Mouse (Mus musculus) T-helper 17 cell (primary cell): ENCODE measurements at regions not wholly inside any gene's neighbourhood (a gene's known extent, or its start where the extent isn't known, plus 50 kb on each side); places are given as distances from the start of the nearest gene placed in this dataset.

Experiments
- in situ Hi-C, 2 experiments: fragments of 300-600 bp; cut with MboI, MseI; formaldehyde crosslinking; loops; 1 replicate in 1 of 2; 2 replicates in 1 of 2; pipeline ENCODE4 v1.15.1; 2025; ENCODE audit warnings: high pct_unique_total_duplicates in 2 of 2

- in situ Hi-C loops, result loop anchor here in 1 of 2 experiments (10.0 kb wide), 1 partner anchor 453 kb away; no protein-coding TSS in a partner anchor
Measured at GRCm38 (mm10) chr5:96322208-96322607, 51.5 kb upstream of the Fras1 start.
